Mouse (Mus musculus) stomach, postnatal 0 days (tissue): ENCODE measurements around the gene Ganab.

Experiments used
- CTCF ChIP-seq: IDR thresholded peaks from 2 replicates; pipeline ENCODE4 v1.5.1; 2016; ENCODE audit warnings: antibody characterized with exemption, low read depth, mild to moderate bottlenecking, moderate library complexity
- EP300 ChIP-seq: optimal IDR thresholded peaks from 2 replicates; pipeline ENCODE3; 2016; ENCODE audit warnings: antibody characterized with exemption

GRCm38 (mm10) chr19:8857689-8858088 lies 40.2 kb upstream of the Ganab start:
- TF ChIP-seq CTCF (peak; percentile 84), EP300 (no peak)
